Mouse (Mus musculus) midbrain, embryonic 11.5 days (tissue): Measurements from ENCODE around the gene Defb19. TPM values are rescaled to one million over a fixed set of nuclear protein-coding genes. Genes with fewer than 3 reads are reported as not detected.

Experiments used
- ATAC-seq: fragments of 200-750 bp; cut with Nextera tagmentation; 2 replicates; pipeline ENCODE4 v1.8.0; 2017; ENCODE audit warnings: moderate TSS enrichment, moderate library complexity; ENCODE audit not compliant: low FRiP score
- DNase-seq: peaks from one replicate; pipeline ENCODE4 v3.0.0; 2015; ENCODE audit warnings: low spot score; ENCODE audit errors: missing footprints
- H3K27ac ChIP-seq: fragments of 300-500 bp; sonication (generic); 2 replicates; pipeline ENCODE4 v1.5.1; 2014; ENCODE audit warnings: low read depth, low read length
- H3K27me3 ChIP-seq: fragments of 300-500 bp; sonication (generic); 2 replicates; pipeline ENCODE4 v1.6.1; 2014; ENCODE audit warnings: mild to moderate bottlenecking, low read length, moderate library complexity, mixed read lengths; ENCODE audit not compliant: control insufficient read depth, insufficient read depth
- H3K36me3 ChIP-seq: fragments of 300-500 bp; sonication (generic); 2 replicates; pipeline ENCODE4 v1.6.1; 2014; ENCODE audit warnings: mild to moderate bottlenecking, low read length, moderate library complexity, mixed read lengths; ENCODE audit not compliant: control insufficient read depth, insufficient read depth
- H3K4me1 ChIP-seq: fragments of 300-500 bp; sonication (generic); 2 replicates; pipeline ENCODE4 v1.6.1; 2014; ENCODE audit warnings: low read length; ENCODE audit not compliant: control insufficient read depth, insufficient read depth
- H3K4me2 ChIP-seq: fragments of 300-500 bp; sonication (generic); 2 replicates; pipeline ENCODE4 v1.6.1; 2014; ENCODE audit warnings: mild to moderate bottlenecking, moderate library complexity
- H3K4me3 ChIP-seq: fragments of 300-500 bp; sonication (generic); 2 replicates; pipeline ENCODE4 v1.5.1; 2014; ENCODE audit warnings: low read depth, low read length
- H3K9ac ChIP-seq: fragments of 300-500 bp; sonication (generic); 2 replicates; pipeline ENCODE4 v1.6.1; 2014; ENCODE audit warnings: low read length
- H3K9me3 ChIP-seq: fragments of 300-500 bp; sonication (generic); 2 replicates; pipeline ENCODE4 v1.6.1; 2016; ENCODE audit warnings: low read length; ENCODE audit not compliant: control insufficient read depth
- WGBS: fragments of 180-500 bp; shearing (Covaris S2); extraction: QIAGEN DNeasy Blood & Tissue Kit; methylation state at CpG from one replicate; pipeline ENCODE4 v1.1.7; 2014; 5-methylcytosine and 5-hydroxymethylcytosine counted together
- polyA plus RNA-seq: library from polyadenylated mRNA; unstranded; fragments of >200 nt; fragmentation: Nextera tagmentation; extraction: Ambion mirVana; gene quantifications from 2 replicates; pipeline ENCODE4 v1.2.1, GENCODE M21; 2014

Gene Defb19
- polyA plus RNA-seq, 1 experiment from 2014 or later = not detected

DNA sequence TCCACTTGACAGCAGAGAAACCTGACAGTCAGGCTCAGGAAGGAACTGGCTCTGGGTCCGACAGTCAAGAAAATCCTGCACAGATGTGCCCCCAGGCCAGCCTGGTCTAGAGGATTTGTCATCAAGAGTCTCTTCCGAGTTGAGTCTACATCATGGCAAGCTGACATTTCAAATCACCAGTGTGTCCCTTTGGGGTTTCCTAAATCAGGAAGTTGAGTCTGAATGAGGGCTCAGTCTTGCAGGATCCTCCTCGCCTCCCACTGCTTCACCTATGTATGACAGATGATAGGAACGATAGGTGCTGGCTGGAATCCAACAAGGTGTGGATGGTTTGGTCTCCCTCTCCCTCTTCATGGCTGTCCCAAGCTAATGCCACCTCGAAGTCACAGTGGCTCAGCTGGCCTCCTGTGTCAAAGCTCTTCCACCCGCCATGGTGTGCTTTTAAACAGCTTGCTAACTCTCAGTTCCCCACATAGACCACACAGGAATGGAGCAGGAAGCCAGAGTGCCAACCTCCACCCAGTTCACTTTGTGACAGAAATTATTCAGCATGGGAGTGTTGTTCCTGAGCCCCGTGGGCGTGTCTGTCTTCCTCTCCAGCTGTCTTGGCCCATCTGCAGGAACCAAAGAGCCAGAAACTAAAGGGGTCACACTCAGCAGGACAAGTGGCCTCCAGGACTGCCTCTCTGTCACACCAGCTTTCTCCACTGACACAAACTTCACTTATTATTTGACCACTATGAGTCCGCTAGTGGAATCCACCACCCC is 40.4 kb upstream of the Defb19 start:
- peaks cover under 1% of the 10 kb centered on the region; the same call in 1 of the 2 replicates for H3K27me3 ChIP-seq
- no peaks in the 10 kb centered on the region for H3K36me3 ChIP-seq
- ATAC-seq (no peak), DNase-seq (no peak)
- no peak overlapping the region for H3K9ac ChIP-seq
- peaks cover 2% of the 10 kb centered on the region; the same call in 1 of the 2 replicates for H3K4me1 ChIP-seq
- 68% methylated on average over 9 of the region's 9 CpGs for WGBS
- no peaks in the 10 kb centered on the region for H3K9me3 ChIP-seq
- H3K4me2 ChIP-seq = no peak overlapping the region
- no peak overlapping the region for H3K27ac ChIP-seq
- no peak overlapping the region for H3K4me3 ChIP-seq

DNA sequence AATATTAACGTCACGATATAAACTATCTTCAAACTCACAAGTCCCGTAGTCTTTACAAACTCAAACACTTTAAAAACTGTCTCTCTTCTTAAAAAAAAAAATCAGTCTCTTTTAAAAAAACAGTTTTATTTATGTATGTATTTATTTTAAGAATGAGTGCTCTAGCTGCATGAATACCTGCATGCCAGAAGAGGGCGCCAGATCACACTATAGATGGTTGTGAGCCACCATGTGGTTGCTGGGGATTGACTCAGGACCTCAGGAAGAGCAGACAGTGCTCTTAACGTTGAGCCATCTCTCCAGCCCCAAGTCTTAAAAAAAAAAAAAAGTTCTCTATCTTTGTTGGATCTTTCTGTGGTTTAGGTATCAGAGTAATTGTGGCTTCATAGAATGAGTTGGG is 37.3 kb upstream of the Defb19 start:
- DNase-seq = no peak
- 54% methylated on average over 5 of the region's 5 CpGs for WGBS

DNA sequence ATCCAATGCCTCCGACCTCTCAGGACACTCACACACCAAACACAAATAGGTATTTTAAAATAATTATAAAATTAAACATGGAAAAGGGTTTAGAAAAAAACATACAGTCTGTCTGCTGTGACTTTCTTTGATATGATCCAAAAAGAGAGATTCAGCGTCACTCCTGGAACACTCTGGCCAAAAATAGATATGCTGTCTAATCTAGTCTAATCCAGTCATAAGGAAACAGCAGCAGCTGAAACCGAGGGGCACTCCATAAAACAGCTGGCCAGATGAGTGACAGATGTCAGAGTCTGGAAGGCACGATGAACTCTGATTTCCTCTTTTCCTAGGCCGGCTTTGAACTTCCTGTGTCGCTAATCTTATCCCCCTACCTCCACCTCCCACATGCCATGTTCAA is 36.4 kb upstream of the Defb19 start:
- Histone ChIP-seq H3K27ac (no peak overlapping the region), H3K4me3 (no peak overlapping the region), H3K27me3 (no peaks in the 10 kb centered on the region), H3K4me2 (no peak overlapping the region), H3K36me3 (no peaks in the 10 kb centered on the region), H3K9ac (no peak overlapping the region), H3K9me3 (no peaks in the 10 kb centered on the region), H3K4me1 (no peaks in the 10 kb centered on the region)
- 85% methylated on average over 6 of the region's 6 CpGs for WGBS
- ATAC-seq (no peak), DNase-seq (no peak)

More for the DNA sequence above, 37.3 kb upstream of the Defb19 start:
- Histone ChIP-seq H3K27me3 (no peaks in the 10 kb centered on the region), H3K9ac (no peak overlapping the region), H3K4me3 (no peak overlapping the region), H3K4me1 (no peaks in the 10 kb centered on the region), H3K36me3 (no peaks in the 10 kb centered on the region), H3K27ac (no peak overlapping the region), H3K4me2 (no peak overlapping the region), H3K9me3 (no peaks in the 10 kb centered on the region)
- ATAC-seq = no peak

DNA sequence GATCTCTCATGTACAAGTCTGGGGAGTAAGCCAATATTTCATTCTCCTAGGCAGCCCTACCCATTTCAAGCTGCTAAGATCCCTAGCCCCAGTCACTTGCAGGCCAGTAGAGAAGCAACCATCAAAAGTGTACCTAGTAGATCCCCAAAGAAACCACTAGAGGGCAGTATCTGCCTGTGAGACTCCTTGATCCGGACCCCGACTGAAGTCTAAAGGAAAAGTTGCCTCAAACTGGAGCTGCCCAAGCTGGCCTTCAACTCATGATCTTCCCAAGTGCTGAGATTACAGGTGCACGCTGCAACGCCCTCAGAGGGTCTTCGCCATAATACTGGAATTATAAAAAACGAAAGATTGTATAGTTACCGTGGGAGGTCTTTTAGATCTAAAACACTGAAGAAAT is 35.5 kb upstream of the Defb19 start:
- no peak overlapping the region for H3K27ac ChIP-seq
- H3K9ac ChIP-seq = no peak overlapping the region
- no peaks in the 10 kb centered on the region for H3K4me1 ChIP-seq
- H3K4me3 ChIP-seq = no peak overlapping the region
- no peak overlapping the region for H3K4me2 ChIP-seq
- H3K27me3 ChIP-seq = no peaks in the 10 kb centered on the region
- DNase-seq (peak; percentile 97), ATAC-seq (peak; percentile 64; the same call in 1 of the 2 replicates)
- no peaks in the 10 kb centered on the region for H3K36me3 ChIP-seq
- WGBS = 12% methylated on average over 7 of the region's 7 CpGs
- no peaks in the 10 kb centered on the region for H3K9me3 ChIP-seq

DNA sequence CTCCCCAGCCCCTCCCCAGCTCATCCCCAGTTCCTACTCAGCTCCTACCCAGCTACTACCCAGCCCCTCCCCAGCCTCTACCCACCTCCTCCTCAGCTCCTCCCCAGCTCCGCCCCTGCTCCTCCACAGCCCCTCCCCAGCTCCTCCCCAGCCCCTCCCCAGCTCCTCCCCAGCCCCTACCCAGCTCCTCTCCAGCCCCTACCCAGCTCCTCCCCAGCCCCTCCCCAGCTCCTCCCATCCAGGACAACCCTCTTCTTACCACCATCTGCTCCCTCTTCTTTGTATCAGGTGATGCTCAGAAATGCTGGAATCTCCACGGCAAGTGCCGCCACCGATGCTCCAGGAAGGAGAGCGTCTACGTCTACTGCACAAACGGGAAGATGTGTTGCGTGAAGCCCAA is 32.1 kb upstream of the Defb19 start:
- Histone ChIP-seq H3K27me3 (no peaks in the 10 kb centered on the region), H3K27ac (no peak overlapping the region), H3K9me3 (no peaks in the 10 kb centered on the region), H3K4me1 (no peaks in the 10 kb centered on the region), H3K4me2 (no peak overlapping the region), H3K36me3 (no peaks in the 10 kb centered on the region), H3K4me3 (no peak overlapping the region), H3K9ac (no peak overlapping the region)
- 33% methylated on average over 7 of the region's 8 CpGs for WGBS
- DNase-seq = no peak
- no peak for ATAC-seq

DNA sequence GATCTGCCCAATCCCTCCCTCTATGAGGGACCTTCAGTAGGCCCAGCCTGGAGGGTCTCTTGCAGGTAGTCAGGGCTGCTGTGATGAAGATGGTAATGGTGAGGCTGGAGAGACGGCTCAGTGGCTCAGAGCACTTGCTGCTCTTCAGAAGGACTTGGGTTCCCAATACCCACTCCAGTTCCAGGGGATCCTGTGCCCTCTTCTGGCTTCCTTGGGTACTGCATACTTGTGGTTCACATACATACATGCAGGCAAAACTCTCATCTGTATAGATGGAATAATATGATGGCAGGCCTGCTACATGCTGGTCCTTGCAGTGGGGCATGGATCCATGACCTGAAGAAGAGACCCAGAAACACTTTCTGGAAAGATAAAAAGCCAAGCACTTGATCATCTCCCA is 28.6 kb upstream of the Defb19 start:
- H3K27me3 ChIP-seq = no peaks in the 10 kb centered on the region
- no peaks in the 10 kb centered on the region for H3K36me3 ChIP-seq
- no peaks in the 10 kb centered on the region for H3K4me1 ChIP-seq
- WGBS = 89% methylated on average over 1 of the region's 1 CpGs
- H3K9me3 ChIP-seq = no peaks in the 10 kb centered on the region
- no peak overlapping the region for H3K9ac ChIP-seq
- no peak overlapping the region for H3K27ac ChIP-seq
- H3K4me2 ChIP-seq = no peak overlapping the region
- ATAC-seq (no peak), DNase-seq (peak; percentile 72)
- H3K4me3 ChIP-seq = no peak overlapping the region

DNA sequence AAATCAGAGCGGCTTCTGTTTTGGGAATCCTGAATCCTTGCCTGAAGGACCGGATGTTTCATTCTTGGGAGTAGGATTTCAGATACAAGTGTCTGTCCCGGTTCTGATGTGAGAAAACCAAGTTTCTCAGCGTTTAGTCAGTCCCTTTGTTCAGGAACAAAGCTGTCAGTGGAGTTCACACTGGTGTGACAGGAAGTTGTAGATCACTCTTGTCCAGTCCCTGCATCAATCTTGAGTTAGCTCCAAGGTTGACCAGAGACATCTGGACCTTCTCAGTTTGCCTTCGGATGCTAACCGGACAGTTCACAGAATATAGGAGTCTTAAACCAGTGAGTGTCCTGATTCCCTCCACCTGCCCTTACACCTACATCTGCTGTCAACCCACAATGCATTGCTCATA is 27.6 kb upstream of the Defb19 start:
- 84% methylated on average over 6 of the region's 6 CpGs for WGBS
- ATAC-seq = no peak

DNA sequence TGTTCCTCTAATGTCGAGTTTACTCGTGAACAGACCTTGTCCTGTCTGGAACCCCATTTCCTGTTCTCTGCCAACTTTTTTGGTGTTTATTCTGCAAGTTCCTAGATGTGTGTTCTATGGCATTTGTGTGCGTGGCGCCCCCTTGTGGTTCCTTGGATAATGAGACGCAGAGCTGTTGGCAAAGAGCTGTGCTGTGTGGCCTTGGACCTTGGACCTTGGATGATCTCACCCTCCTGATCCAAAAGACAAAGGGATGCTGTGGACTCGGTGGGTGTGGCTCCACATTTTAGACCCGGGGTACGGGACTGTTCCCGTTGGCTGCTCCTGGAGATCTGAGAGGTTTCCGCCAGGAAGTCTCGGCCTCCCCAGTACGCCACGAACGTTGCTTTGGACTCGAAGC is 23.9 kb upstream of the Defb19 start, which contains the start of gene Defb36:
Gene Defb36 (plus strand): TSS at position 271 of the 400 bp plus-strand sequence.
- no peak within 1 kb of the TSS for H3K9ac ChIP-seq
- ATAC-seq = no peak
- H3K27ac ChIP-seq = no peak within 1 kb of the TSS
- H3K9me3 ChIP-seq = no peaks in the 10 kb centered on the region
- no peaks in the 10 kb centered on the region for H3K4me1 ChIP-seq
- no peak within 1 kb of the TSS for H3K4me3 ChIP-seq
- no peaks in the 10 kb centered on the region for H3K27me3 ChIP-seq
- no peak within 1 kb of the TSS for H3K4me2 ChIP-seq
- WGBS = 84% methylated on average over 15 of the region's 15 CpGs
- H3K36me3 ChIP-seq = no peaks in the 10 kb centered on the region
- peak; percentile 76 for DNase-seq

More for the DNA sequence above, 27.6 kb upstream of the Defb19 start:
- no peak overlapping the region for H3K4me3 ChIP-seq
- no peaks in the 10 kb centered on the region for H3K9me3 ChIP-seq
- no peaks in the 10 kb centered on the region for H3K4me1 ChIP-seq
- no peak overlapping the region for H3K4me2 ChIP-seq
- DNase-seq = no peak
- H3K9ac ChIP-seq = no peak overlapping the region
- no peak overlapping the region for H3K27ac ChIP-seq
- no peaks in the 10 kb centered on the region for H3K36me3 ChIP-seq
- H3K27me3 ChIP-seq = no peaks in the 10 kb centered on the region

DNA sequence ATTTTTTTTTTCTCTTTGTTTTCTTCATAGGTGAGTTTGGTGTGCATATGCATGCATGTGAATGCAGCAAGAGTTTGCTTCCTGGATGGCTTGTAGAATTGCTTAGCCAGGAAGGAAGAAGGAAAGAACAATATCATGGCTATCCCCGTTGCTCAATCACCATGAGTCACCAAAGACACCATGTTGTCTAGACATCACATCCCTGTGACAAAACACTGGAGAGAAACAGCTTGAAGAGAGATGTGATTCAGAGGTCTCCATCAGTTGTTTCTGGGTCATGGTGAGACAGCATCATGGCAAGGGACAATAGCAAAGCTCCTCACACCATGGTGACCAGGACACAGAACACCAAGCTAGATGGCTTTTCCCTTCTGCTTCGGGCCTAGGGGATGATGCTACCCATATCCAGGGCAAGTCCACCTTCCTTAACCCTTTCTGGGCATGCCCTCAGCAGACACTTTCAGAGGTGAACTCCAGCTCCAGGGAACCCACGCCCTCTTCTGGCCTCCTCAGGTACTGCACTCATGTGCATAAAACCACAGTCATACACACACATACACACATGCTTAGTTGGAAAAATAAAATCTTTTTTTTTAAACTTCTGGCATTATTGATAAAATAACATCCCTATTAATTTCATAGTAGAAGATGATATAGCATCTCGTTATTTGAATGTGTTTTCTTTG is 21.3 kb upstream of the Defb19 start:
- Histone ChIP-seq H3K4me3 (no peak overlapping the region), H3K36me3 (no peaks in the 10 kb centered on the region), H3K4me2 (no peak overlapping the region), H3K27ac (no peak overlapping the region), H3K27me3 (no peaks in the 10 kb centered on the region), H3K4me1 (no peaks in the 10 kb centered on the region), H3K9ac (no peak overlapping the region), H3K9me3 (no peaks in the 10 kb centered on the region)
- 79% methylated on average over 4 of the region's 4 CpGs for WGBS
- DNase-seq (peak; percentile 21), ATAC-seq (no peak)
